Mouse (Mus musculus) left cerebral cortex, adult 9 months (tissue): ENCODE measurements at regions not wholly inside any gene's neighbourhood (a gene's known extent, or its start where the extent isn't known, plus 50 kb on each side); places are given as distances from the start of the nearest gene placed in this dataset.

ENCODE experiments used
- DNase-seq, 2 experiments: peaks; one replicate each; pipeline ENCODE4 v3.0.0; 2022; ENCODE audit warnings: low spot score in 2 of 2

- no peak for DNase-seq
Observed at GRCm38 (mm10) chr9:30581271-30581821, 154.4 kb downstream of the Snx19 start.

GRCm38 (mm10) chr9:30580500-30580899 lies 153.6 kb downstream of the Snx19 start:
- DNase-seq, result no peak

- no peak for DNase-seq
Observed at GRCm38 (mm10) chr9:30578213-30578612, 151.3 kb downstream of the Snx19 start.

GRCm38 (mm10) chr9:30577243-30577642 lies 150.3 kb downstream of the Snx19 start:
- no peak for DNase-seq

- DNase-seq, result no peak
Observed at GRCm38 (mm10) chr9:30575531-30575930, 148.6 kb downstream of the Snx19 start.

GRCm38 (mm10) chr9:30573294-30573693 lies 146.4 kb downstream of the Snx19 start:
- DNase-seq, result no peak

- no peak for DNase-seq
Observed at GRCm38 (mm10) chr9:30571014-30571413, 144.1 kb downstream of the Snx19 start.

GRCm38 (mm10) chr9:30564765-30565680 lies 138.1 kb downstream of the Snx19 start:
- DNase-seq, result no peak

GRCm38 (mm10) chr9:30563399-30563798 lies 136.5 kb downstream of the Snx19 start:
- DNase-seq, result no peak

- DNase-seq, result no peak
Observed at GRCm38 (mm10) chr9:30554908-30555307, 128.0 kb downstream of the Snx19 start.

GRCm38 (mm10) chr9:30552721-30553120 lies 125.8 kb downstream of the Snx19 start:
- no peak for DNase-seq

GRCm38 (mm10) chr9:30549892-30550515 lies 123.1 kb downstream of the Snx19 start:
- no peak for DNase-seq

GRCm38 (mm10) chr9:30539858-30540257 lies 113.0 kb downstream of the Snx19 start:
- DNase-seq, result no peak

- DNase-seq, result no peak
Observed at GRCm38 (mm10) chr9:30536508-30537100, 109.7 kb downstream of the Snx19 start.

GRCm38 (mm10) chr9:30534961-30535360 lies 108.1 kb downstream of the Snx19 start:
- no peak for DNase-seq

- DNase-seq, result peak in 1 of 2 experiments; percentile 23
Observed at GRCm38 (mm10) chr9:30533780-30534343, 107.0 kb downstream of the Snx19 start.

GRCm38 (mm10) chr9:30533091-30533779 lies 106.3 kb downstream of the Snx19 start:
- no peak for DNase-seq

- no peak for DNase-seq
Observed at GRCm38 (mm10) chr9:30525086-30525485, 98.2 kb downstream of the Snx19 start.

- no peak for DNase-seq
Observed at GRCm38 (mm10) chr9:30524401-30525066, 97.6 kb downstream of the Snx19 start.

- DNase-seq, result no peak
Observed at GRCm38 (mm10) chr9:30523852-30524251, 96.9 kb downstream of the Snx19 start.
